14 mouse cellular contexts compared by ENCODE assay signal in the genomic region with DNA sequence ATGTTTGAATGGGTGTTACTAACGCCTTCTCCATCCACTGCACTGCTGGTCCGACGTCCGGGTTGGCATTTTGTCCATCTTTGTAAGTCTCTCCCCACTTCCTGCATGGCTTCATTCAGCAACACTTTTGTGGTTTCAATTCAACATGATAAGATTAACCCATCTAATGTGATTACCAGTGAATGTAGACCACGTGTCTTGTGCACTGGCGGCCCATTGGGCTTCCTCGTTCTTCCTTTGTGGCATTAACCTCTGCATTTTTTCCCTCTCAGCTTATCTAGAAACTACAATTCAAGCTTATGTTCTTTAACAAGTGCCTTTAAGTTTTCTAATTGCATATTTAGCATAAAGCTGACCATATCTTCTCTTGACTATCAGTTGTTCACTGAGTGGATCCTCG. TPM values are rescaled to one million over a fixed set of nuclear protein-coding genes. Genes with fewer than 3 reads are reported as not detected.
"Had no signal": no experiment of that assay in that cellular context is flagged by ENCODE, and none has a peak within 500 bp of the region (broad histone marks: within the 10 kb centered on the region; RNA-seq: fewer than 3 reads in every experiment).

No protein-coding gene starts in this region.

- H3K36me3 ChIP-seq: kidney, embryonic 15.5 days; limb, embryonic 15.5 days; liver, embryonic 13.5 days; lung, embryonic 15.5 days; midbrain, embryonic 12.5 days; neural tube, embryonic 13.5 days; stomach, embryonic 15.5 days had no signal

- H3K4me3 ChIP-seq: kidney, embryonic 15.5 days; limb, embryonic 15.5 days; liver, embryonic 13.5 days; lung, embryonic 15.5 days; midbrain, embryonic 12.5 days; neural tube, embryonic 13.5 days; stomach, embryonic 15.5 days had no signal

- H3K9me3 ChIP-seq: kidney, embryonic 15.5 days; limb, embryonic 15.5 days; liver, embryonic 13.5 days; lung, embryonic 15.5 days; midbrain, embryonic 12.5 days; neural tube, embryonic 13.5 days; stomach, embryonic 15.5 days had no signal

- H3K27ac ChIP-seq: kidney, embryonic 15.5 days; limb, embryonic 15.5 days; liver, embryonic 13.5 days; lung, embryonic 15.5 days; midbrain, embryonic 12.5 days; stomach, embryonic 15.5 days had no signal

- H3K27me3 ChIP-seq: limb, embryonic 15.5 days; lung, embryonic 15.5 days; neural tube, embryonic 13.5 days; stomach, embryonic 15.5 days had no signal

- H3K9ac ChIP-seq: kidney, embryonic 15.5 days; limb, embryonic 15.5 days; liver, embryonic 13.5 days; liver, postnatal 0 days; lung, embryonic 15.5 days; midbrain, embryonic 12.5 days; neural tube, embryonic 13.5 days; stomach, embryonic 15.5 days had no signal

- H3K4me1 ChIP-seq: liver, embryonic 13.5 days; stomach, embryonic 15.5 days had no signal

- H3K4me2 ChIP-seq: kidney, embryonic 15.5 days; limb, embryonic 15.5 days; liver, embryonic 13.5 days; lung, embryonic 15.5 days; midbrain, embryonic 12.5 days; neural tube, embryonic 13.5 days; stomach, embryonic 15.5 days had no signal

- ATAC-seq: liver, postnatal 0 days; midbrain, embryonic 16.5 days had no signal

- DNase-seq: left cerebral cortex, postnatal 4 days; liver, embryonic 13.5 days; liver, postnatal 0 days; retina, postnatal 1 day; right cerebral cortex, postnatal 4 days; thymus, adult 2 months had no signal

RNA-seq across cellular contexts. Expression of gene Cdh15, which starts 22.4 kb away (rescaled TPM):
- polyA plus RNA-seq: liver, postnatal 0 days; spleen, adult 2 months had no signal
